Mouse (Mus musculus): Measurements from ENCODE around the gene Nfya.
"Not testable (repeated sequence)": the region's sequence is repeated elsewhere in the genome, so short reads cannot be mapped to it uniquely, and the experiment has no call there.

Gene Nfya

DNA sequence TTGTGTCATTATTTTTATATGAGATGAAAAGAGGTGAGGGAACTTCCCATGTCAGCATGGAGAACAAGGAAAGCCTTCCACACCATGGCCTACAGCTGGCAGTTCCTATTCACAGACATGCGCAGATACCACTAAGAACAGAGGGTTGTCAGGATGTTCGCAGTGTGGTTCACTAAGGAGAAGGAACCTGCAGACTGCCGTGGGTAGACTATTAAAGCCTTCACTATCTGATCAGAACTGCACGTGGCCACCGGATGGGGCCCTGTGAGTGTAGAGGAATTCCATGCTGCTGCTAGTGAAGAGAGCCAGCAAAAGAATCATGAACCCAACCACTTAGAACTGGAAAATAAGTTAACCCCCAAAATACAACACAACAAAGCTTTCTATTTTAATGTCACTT, 20.3 kb downstream of the Nfya start:
- no peak for DNase-seq

DNA sequence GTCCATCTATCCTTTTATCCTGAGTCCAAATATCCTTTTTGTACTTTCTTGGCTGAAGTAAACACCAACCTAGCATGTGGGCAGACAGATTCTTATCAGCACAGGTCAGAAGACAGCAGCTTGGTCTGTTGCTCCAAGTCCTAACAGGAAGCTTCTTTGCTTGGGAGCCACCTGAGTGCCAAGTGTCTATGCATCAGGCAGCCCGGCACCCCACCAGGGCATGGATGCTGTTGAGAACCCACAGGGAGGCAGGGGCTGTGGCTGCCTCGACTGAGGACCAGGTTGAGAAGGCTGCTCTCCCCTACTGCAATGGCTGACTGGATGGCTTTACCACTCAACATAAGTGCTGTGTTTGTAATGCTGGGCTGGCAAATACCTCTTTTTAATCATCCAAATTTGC, 21.0 kb downstream of the Nfya start:
- DNase-seq, result no peak

DNA sequence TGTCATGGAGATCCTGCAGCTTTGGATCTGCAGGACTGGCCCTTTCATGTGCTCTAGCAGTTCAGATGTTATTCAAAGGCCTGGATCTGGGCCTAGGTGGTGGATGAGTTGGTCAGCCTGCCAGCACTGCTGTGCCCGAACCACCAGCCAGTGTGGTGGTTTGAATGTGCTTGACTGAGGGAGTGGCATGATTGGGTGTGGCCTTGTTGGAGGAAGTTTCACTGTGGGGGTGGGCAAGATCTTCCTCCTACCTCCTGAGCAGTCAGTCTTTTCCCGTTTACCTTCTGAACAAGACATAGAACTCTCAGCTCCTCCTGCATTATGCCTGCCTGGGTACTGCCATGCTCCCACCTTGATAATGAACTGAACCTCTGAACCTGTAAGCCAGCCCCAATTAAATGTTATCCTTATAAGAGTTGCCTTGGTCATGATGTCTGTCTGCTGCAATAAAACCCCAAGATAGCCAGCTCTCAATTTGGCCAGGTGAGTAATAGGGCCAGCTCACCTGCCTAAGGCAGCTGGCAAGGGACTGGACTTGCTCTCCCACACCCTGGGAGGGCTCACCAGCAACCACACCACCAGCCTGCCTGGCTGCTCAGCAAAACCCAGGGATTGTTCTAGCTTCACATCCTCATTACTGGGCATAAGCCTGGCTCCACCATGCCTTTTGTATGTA, 23.8 kb downstream of the Nfya start:
- no peak for DNase-seq

DNA sequence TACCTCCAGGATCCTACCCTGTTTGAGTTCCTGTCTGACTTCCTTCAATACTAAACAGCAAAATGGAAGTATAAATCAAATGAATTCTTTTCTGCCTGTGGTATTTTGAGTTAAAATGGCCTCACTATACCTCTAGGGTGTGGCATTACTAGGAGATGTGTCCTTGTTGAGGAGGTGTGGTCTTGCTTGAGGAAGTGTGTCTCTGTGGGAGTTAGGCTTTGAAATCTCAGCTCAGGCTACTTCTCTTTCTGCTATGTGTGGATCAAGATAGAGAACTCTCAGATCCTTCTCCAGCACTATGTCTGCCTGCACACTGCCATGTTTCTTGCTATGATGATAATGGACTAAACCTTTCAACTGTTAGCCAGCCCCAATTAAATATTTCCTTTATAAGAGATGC, 30.7 kb downstream of the Nfya start:
- DNase-seq, result no peak

DNA sequence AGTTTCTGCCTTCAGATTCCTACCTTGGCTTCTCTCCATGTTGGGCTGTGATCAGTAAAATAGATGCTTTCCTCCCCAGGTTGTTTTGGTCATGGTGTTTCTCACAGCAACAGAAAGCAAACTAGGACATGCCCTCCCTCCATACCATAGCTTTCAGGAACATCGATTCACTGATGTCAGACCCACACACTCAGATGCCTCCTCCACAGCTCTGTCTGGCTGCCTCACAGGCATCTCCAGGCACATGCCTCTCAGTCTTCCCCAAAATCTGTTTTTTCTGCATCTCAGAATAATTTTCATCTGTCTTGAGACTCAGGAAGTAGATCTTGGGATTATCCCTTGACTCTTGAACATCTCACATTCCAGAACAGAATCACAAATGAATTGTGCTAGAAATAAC, 33.6 kb downstream of the Nfya start:
- no peak for DNase-seq

DNA sequence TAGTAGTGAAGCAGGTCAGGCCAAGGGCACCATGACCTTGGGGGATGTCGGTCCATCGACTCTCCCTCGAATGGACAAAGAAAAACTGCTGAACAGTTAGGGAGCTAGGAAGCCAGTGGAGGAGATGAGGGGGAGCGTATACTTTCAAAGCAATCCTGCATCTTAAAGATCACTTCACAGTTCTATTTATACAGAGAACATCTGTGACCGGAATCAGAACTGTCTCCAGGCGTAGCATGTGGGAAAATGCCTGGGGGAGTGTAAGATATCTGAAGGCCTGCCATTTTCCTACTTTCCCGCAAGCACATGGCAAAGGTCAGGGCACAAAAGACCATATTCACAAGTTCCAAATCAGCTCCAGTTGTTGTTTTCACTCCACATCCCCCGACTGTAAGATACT, 36.7 kb downstream of the Nfya start:
- DNase-seq, result no peak

DNA sequence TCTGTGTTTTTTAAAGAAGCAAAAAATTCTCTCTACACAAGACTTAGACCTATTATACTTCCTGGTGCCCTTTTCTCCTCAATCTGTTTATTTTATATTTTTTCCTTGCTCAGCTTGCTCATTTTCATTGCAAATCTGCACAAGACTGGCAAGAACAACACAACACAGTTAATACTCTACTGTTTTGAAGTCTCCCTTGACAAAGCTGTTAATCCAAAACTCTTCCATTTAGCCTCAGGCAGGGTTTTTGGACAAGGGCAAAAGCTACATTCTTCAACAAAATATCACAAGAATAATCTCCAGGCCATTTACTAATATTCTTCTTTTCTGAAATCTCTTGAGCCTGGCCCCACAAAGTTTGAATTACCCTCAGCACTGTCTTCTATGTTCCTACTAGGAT, 38.1 kb downstream of the Nfya start:
- no peak for DNase-seq

DNA sequence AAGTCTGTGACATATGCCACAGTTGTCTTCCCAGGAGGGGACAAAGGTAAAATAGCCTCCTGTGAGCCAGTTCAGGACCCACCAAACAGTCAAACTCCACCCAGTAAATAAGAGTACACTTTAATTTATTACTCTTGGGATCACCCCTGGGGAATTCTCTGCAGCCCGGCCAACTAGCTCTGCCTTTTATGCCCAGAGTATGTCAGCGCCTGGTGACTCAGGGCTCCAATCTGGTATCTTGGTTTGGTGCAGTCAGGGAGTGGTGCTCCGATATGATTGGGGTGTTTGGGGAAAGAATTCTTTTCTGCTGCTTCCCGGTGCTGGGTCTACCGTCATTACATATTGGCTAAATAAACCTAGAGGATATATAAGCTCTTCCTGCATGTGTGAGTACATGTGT, 42.9 kb downstream of the Nfya start:
- DNase-seq, result no peak

DNA sequence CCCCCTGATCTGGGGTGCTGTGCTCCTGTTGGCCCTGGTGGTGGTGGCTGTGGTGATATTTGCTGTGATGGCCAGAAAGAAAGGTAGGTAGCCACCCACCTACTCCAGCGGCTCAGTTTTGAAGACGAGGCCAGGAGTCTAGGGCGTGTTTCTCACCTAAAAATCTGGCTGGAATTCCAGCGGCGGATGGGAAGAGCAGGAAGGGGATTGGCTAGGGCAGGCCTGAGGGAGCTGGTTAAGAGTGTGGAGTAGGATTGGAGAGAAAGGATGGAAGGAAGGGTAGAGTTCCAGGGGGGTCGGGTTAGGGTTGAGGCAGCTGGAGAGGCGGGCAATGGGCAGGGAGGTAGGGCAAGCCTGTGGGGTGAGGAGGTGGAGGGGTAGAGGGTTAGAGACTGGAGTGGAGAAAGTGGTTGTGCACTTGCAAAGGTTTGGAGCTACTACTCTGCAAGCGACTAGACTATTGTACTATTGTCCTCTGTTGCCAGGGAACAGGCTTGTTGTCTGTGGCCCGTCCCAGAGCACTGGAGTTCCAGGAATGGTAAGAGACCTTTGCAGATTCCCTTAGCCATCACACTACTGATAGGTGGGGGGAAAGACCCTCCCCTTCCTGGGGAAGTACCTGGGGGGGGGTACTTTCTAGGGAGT, 44.1 kb downstream of the Nfya start:
- no peak for DNase-seq

DNA sequence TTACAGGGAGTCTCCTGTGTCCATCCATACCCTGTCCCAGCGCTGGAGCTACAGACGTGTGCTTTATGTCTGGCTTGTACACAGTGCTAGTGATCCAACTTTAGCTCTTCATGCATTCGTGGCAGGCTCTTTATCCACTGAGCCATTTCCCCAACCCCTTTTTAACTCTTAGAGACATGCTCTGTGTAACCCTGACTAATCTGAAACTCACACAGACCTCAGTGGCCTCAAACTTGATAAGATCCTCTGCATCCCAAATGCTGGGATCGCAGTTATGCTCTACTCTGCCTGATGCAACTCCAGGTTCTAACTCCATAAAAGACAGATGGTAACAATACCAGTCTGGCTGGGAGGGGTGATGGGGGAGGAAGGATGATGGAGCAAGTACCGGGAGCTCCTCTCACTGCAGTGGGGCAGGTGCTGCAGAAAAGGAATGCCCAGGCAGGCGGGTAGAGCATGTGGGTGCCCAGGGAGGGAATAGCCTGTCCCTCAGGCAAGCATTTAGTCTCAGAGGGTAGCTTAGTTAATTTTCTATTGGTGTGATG, 46.2 kb downstream of the Nfya start:
- no peak for DNase-seq

DNA sequence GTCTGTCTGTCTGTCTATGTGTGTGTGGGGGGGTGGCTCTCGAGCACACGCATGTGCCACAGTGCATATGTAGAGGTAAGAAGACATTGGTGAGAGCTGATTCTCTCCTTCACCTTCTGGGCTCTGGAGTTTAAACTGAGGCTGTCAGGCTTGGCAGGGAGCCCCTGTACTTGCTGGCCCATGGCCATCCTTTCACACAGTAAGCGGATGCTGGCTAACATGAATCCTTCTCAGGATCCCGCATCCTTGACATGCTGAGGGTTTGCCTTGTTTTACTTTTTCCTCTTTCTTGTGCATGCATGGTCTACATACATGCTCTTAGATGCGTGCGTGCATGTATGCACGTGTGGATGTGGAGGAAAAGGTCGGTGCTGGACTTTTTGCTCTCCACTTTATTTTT, 46.7 kb downstream of the Nfya start:
- DNase-seq, result no peak

DNA sequence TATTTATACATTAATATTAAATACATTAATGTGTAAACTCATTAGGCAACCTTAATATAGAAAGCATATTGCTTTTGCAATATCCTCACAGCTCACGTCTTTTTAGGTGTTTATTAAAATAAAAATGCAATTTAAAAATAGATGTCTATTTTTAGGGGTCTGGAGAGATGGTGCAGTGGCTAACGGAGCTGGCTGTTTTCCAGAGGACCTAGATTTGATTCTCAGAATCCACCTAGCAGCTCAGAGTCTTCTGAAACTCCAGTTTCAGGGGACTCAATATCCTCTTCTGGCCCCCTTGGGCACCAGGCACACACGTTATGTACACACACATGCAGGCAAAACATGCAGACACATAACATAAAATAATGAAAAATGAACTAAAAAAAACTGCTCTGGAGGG, 47.4 kb downstream of the Nfya start:
- no peak for DNase-seq

DNA sequence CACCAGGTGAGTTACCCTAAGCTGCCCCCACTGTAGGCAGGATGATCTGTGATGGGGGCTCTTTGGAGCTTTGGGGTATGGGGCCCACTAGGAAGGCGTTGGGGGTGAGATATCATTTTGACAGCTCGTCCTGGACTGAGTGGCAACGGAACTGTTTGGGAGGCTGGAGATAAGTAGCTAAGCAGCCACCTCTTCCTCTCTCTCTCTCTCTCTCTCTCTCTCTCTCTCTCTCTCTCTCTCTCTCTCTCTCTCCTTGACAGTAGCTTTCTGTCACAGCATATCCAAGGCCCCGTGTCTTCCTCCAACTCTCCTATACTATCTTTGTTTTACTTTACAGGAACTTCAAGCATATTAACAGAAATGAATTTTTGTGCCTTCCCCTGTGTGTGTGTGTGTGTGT, 49.2 kb downstream of the Nfya start:
- DNase-seq, result no peak

DNA sequence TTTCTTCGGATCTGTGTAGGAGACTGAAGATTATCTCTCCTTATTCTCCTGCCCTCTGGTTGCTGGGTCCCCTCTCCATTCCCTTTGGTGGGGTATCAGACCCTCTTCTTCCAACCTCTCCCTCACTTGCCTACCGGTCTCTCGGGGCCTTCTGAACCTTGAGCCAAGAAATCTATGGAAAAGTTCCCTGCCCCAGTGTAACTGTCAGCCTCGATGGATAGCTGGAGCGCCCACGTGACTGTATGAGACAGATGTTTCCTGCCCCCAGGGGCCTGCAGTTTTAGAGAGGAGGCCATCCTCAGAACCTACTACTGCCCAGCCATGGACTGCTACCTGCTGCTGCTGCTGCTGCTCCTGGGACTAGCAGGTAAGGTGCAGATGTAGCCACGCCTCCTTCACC, 50.1 kb downstream of the Nfya start, which contains the start of gene Treml1:
Gene Treml1 (plus strand): TSS at position 301 of the 400 bp plus-strand sequence.
- no peak for DNase-seq

DNA sequence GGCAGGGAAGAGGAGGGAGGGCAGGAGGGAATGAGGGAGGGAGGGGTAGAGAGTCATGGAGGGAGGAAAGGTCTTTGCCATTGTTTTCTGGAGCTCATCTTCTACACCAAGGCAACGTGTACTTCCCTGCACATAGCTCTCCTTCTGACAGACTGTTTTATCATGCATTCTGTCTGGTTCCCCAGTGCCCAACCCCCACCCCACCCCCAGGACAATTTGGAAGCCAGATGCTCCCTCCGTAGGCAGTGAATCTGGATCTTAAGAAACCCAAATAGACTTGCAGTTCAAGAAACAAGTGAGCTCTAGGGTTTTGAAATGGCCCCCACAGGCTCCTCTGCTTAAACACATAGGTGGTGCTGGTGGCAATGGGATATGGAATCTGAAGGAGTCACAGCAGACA, 51.8 kb downstream of the Nfya start:
- no peak for DNase-seq

DNA sequence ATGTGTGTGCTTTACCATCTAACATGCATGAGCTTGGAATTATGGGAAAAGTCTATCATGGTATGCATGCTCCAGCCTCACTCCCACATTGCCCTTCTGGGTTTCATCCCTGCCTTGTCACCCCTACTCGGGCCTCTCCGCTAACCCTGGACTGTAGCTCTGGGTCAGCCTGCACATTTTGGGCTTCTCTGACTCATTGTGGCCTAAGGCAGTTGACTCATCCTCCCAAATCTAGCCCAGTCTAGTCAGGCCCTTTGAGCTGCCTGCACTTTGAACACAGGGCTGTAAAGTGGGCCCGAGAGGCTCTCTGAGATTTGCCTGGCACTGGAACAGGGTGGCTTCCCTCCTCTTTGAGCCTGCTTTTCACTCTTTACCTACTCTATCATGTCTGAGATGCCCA, 53.9 kb downstream of the Nfya start:
- DNase-seq, result no peak

DNA sequence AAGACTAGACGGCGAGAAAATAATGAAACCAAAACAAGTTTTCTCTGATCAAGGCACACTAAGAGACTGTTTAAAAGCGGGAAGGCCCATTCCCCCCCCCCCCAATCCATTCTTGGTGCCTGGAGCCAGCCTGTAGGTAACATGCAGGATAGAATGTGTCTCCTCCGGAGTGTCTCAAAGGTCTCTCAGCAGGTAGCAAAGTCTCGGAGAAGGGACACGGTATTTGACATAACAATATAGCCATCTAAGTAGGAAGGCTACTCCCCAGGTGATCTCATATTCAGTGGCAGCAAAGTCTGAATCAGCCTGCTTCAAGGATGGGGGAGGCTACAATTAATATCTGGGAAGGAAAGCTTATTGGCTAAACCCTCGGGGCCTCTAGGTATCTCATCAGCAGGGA, 56.7 kb downstream of the Nfya start:
- not testable (repeated sequence) for DNase-seq

DNA sequence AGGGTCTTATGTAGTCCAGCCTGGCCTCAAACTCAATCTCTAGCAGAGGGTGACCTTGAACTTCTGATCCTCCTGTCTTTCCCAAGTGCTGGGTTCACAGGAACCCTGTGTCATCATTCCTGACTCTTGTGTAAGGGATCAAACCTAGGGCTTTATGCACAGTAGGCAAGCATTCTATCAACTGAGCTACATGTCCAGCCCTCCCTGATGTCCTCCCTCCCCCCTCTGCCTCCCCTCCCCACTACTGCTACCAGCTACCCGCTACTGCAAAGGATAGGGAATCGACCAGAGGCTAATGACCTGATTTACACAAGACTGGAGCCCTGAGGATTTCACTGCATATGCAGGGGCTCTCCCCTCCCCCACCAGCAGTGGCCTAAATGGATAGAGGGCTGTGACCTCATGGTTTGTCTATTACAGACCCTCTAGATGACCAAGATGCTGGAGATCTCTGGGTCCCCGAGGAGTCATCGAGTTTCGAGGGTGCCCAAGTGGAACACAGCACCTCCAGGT, 59.0 kb downstream of the Nfya start:
- no peak for DNase-seq

DNA sequence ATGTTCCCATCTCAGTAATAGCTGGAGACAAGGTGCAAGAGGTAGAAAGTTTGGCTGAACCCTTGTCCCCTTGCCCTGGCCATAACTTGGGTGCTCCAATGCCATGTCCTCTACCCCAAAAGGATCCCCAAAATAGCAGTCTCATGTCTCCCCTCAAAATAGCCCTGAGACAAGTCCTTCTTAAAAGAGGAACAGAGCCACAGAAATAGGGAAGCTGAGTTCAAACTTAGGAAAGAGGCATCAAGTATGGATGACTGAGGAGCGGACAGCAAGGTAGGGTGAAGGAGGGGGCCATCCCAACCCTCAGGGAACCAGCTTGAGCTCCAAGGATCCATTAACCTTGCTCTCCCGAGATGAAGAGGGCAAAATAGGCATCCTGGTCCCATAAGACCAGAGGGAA, 62.4 kb downstream of the Nfya start:
- no peak for DNase-seq

DNA sequence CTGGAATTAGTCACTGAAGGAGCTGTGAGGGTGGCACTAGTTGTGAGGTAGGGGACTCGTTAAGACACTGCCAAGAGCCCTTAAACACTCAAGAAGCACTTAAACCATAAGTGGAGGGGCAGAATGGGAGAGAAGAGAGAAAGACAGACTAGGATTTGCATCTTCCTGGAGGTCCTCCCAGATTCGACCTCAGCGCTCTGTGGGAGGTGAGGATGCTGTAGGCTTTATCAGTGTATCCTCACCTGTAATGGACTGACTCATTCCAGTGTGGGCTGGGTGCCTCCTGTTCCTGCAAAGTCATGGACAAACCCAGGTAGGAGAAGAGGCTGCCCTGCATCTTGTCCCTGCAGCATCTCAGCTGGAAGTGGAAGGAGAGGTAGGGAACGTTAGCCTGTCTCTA, 62.9 kb downstream of the Nfya start:
- no peak for DNase-seq

DNA sequence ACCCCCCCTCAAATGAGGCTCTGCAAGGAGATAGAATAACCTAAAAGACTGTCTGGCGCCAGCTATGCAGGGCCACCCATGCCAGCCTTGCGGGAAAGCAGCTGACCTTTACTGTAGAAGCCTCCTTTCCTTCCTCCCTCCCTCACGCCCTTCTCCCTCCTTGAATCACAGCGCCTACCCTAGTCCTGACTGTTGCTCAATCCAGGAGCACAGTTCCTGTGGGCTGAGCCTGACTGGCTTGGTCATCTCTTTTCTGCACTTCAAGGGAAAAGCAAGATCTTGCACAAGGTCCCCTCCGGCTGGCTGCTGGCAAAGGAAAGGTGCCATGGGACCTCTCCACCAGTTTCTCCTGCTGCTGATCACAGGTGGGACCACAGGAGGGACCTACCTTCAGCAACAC, 63.5 kb downstream of the Nfya start, which contains the start of gene Trem2:
Gene Trem2 (plus strand): TSS at position 171 of the 400 bp plus-strand sequence.
- peak; percentile 44 to 54 for DNase-seq

DNA sequence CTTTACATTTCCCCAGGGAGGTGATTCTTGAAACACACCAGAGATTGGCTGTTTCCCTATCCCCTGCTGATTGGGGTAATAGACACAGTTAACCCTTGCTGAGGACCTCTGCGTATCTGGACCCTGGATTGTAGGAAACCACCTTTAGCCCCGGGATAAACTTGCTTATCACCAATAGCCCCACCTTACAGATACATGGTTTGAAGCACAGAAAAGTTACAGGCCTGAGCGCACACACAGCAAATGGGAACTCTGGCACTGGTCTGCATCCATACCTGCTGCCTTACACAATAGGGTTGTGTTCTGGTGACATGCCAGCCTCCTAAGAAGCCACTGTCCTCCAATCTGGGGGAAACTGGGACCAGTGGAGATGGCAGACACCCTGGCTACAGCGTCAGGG, 63.9 kb downstream of the Nfya start:
- no peak for DNase-seq

DNA sequence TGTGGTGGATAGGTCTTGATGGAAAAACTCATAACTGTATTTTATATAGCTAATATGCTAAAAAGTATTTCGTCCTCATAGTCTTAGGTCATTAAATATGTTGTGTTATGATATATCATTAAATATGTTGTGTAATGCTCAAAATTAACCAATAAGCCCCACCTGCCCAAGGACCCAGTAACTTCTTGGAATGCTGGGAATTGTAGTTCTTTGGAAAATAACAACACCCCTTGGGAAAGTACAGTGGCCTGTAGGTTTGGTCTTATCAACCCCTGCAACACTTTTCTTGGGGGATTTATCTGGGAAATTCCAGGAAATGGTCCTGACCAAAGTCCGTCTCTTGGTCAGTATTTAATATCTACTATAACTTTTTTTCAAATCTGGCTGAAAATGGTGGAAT, 66.6 kb downstream of the Nfya start:
- DNase-seq, result no peak

DNA sequence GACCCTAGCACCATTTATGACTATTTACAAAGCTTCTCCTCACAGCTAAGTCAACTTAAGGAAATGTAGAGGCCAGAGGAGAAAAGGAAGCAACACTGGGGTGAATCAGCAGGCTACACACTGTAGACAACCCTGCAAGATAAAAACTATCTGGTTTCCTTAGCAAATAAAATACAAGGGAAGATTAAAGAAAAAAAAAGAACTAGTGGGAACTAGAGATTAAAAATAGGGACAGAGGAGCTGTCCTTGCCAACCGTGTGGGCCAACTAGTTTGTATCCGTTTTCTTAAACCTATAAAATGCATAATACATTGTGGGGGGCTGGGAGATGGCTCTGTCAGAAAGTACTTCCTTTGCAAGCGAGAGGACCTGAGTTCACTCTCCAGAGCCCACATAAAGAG, 67.8 kb downstream of the Nfya start:
- no peak for DNase-seq

Data from lung, adult 18-20 months (tissue).